Mouse (Mus musculus): ENCODE data around the gene Ninl. TPM values are rescaled to one million over a fixed set of nuclear protein-coding genes. Genes with fewer than 3 reads are reported as not detected.
"Not testable (repeated sequence)": the region's sequence is repeated elsewhere in the genome, so short reads cannot be mapped to it uniquely, and the experiment has no call there.

Ninl gene
- total and polyA plus RNA-seq, 3 experiments: 0.78 to 1.5 (median 1.4) TPM

GRCm38 (mm10) chr2:150915786-150916185, 123.4 kb downstream of the Ninl start:
- Histone ChIP-seq H3K4me3 (no peak overlapping the region), H3K27me3 (ENCODE audit: control insufficient read depth, insufficient read depth, low read length) (no peaks in the 10 kb centered on the region), H3K4me1 (ENCODE audit: control insufficient read depth, insufficient read depth, low read length) (no peaks in the 10 kb centered on the region), H3K36me3 (ENCODE audit: control insufficient read depth, insufficient read depth, low read length) (no peaks in the 10 kb centered on the region), H3K79me2 (replicated peaks; ENCODE audit: control insufficient read depth, insufficient read depth, low read length) (no peaks in the 10 kb centered on the region), H3K27ac (no peak overlapping the region), H3K9ac (ENCODE audit: low read depth, low read length) (no peak overlapping the region)
- intact Hi-C loops (cut with DNase I): no loop called here
- TF ChIP-seq POLR2A (IDR thresholded peaks at IDR 0.05; ENCODE audit: insufficient read depth, low read depth, low read length) (no peak), EP300 (IDR thresholded peaks at IDR 0.05; ENCODE audit: insufficient read depth, low read depth, low read length) (no peak), CTCF (IDR thresholded peaks at IDR 0.05) (no peak)
- no peak for DNase-seq
- WGBS: 71% methylated on average over 5 of the region's 5 CpGs

- Histone ChIP-seq H3K9ac (ENCODE audit: low read depth, low read length) (no peak overlapping the region), H3K4me1 (ENCODE audit: control insufficient read depth, insufficient read depth, low read length) (no peaks in the 10 kb centered on the region; the same call in 1 of the 2 replicates), H3K27me3 (ENCODE audit: control insufficient read depth, insufficient read depth, low read length) (no peaks in the 10 kb centered on the region), H3K79me2 (replicated peaks; ENCODE audit: control insufficient read depth, insufficient read depth, low read length) (no peaks in the 10 kb centered on the region), H3K36me3 (ENCODE audit: control insufficient read depth, insufficient read depth, low read length) (no peaks in the 10 kb centered on the region), H3K27ac (no peak overlapping the region), H3K4me3 (no peak overlapping the region)
- no peak for DNase-seq
- TF ChIP-seq CTCF (IDR thresholded peaks at IDR 0.05) (no peak), POLR2A (IDR thresholded peaks at IDR 0.05; ENCODE audit: insufficient read depth, low read depth, low read length) (no peak), EP300 (IDR thresholded peaks at IDR 0.05; ENCODE audit: insufficient read depth, low read depth, low read length) (no peak)
- intact Hi-C loops (cut with DNase I): loop anchor here (5.0 kb wide), 1 partner anchor 122 kb away; the partner anchor contains the start of genes Nanp and Ninl
- WGBS: 72% methylated on average over 4 of the region's 4 CpGs
Observed at GRCm38 (mm10) chr2:150914781-150915515, 124.2 kb downstream of the Ninl start.

GRCm38 (mm10) chr2:150910295-150910881, 128.8 kb downstream of the Ninl start:
- Histone ChIP-seq H3K9ac (ENCODE audit: low read depth, low read length) (no peak overlapping the region; the same call in 1 of the 2 replicates), H3K79me2 (replicated peaks; ENCODE audit: control insufficient read depth, insufficient read depth, low read length) (no peaks in the 10 kb centered on the region), H3K36me3 (ENCODE audit: control insufficient read depth, insufficient read depth, low read length) (no peaks in the 10 kb centered on the region), H3K27ac (no peak overlapping the region; the same call in 1 of the 2 replicates), H3K27me3 (ENCODE audit: control insufficient read depth, insufficient read depth, low read length) (no peaks in the 10 kb centered on the region), H3K4me3 (peak overlapping the region; percentile 80; the same call in 1 of the 2 replicates), H3K4me1 (ENCODE audit: control insufficient read depth, insufficient read depth, low read length) (no peaks in the 10 kb centered on the region; the same call in 1 of the 2 replicates)
- intact Hi-C loops (cut with DNase I): loop anchor here (5.0 kb wide), 1 partner anchor 127 kb away; the partner anchor contains the start of genes Nanp and Ninl
- TF ChIP-seq EP300 (IDR thresholded peaks at IDR 0.05; ENCODE audit: insufficient read depth, low read depth, low read length) (no peak), POLR2A (IDR thresholded peaks at IDR 0.05; ENCODE audit: insufficient read depth, low read depth, low read length) (no peak)
- no peak for DNase-seq
- 36% methylated on average over 10 of the region's 10 CpGs for WGBS

- intact Hi-C loops (cut with DNase I): loop anchor here (5.0 to 10.0 kb wide), 4 partner anchors 128 to 775 kb away; partner anchors contain the start of genes Entpd6, Nanp, Ninl and Zfp120
- under 1% methylated on average over 35 of the region's 35 CpGs for WGBS
Observed at GRCm38 (mm10) chr2:150909429-150910039, 129.6 kb downstream of the Ninl start.

GRCm38 (mm10) chr2:150908881-150909280, 130.3 kb downstream of the Ninl start:
- intact Hi-C loops (cut with DNase I): loop anchor here (5.0 to 10.0 kb wide), 3 partner anchors 162 to 774 kb away; partner anchors contain the start of genes Entpd6 and Zfp120
- H3K79me2 ChIP-seq (replicated peaks; ENCODE audit: control insufficient read depth, insufficient read depth, low read length); H3K27me3 ChIP-seq (ENCODE audit: control insufficient read depth, insufficient read depth, low read length); H3K9ac ChIP-seq (ENCODE audit: low read depth, low read length); DNase-seq; H3K4me1 ChIP-seq (ENCODE audit: control insufficient read depth, insufficient read depth, low read length); H3K36me3 ChIP-seq (ENCODE audit: control insufficient read depth, insufficient read depth, low read length): not testable (repeated sequence)
- H3K4me3 ChIP-seq: peak overlapping the region; percentile 80
- peak; percentile 14; the same call in 1 of the 2 replicates for TF ChIP-seq CTCF (IDR thresholded peaks at IDR 0.05)
- 44% methylated on average over 6 of the region's 6 CpGs for WGBS
- peak overlapping the region; percentile 78 for H3K27ac ChIP-seq

More at GRCm38 (mm10) chr2:150909429-150910039, 129.6 kb downstream of the Ninl start:
- H3K79me2 ChIP-seq (replicated peaks; ENCODE audit: control insufficient read depth, insufficient read depth, low read length): no peaks in the 10 kb centered on the region
- no peaks in the 10 kb centered on the region for H3K27me3 ChIP-seq (ENCODE audit: control insufficient read depth, insufficient read depth, low read length)
- H3K4me1 ChIP-seq (ENCODE audit: control insufficient read depth, insufficient read depth, low read length): no peaks in the 10 kb centered on the region; the same call in 1 of the 2 replicates
- DNase-seq: peak; percentile 97
- no peak for TF ChIP-seq CTCF (IDR thresholded peaks at IDR 0.05)
- no peak for TF ChIP-seq EP300 (IDR thresholded peaks at IDR 0.05; ENCODE audit: insufficient read depth, low read depth, low read length)
- TF ChIP-seq POLR2A (IDR thresholded peaks at IDR 0.05; ENCODE audit: insufficient read depth, low read depth, low read length): no peak
- H3K36me3 ChIP-seq (ENCODE audit: control insufficient read depth, insufficient read depth, low read length): no peaks in the 10 kb centered on the region
- H3K9ac ChIP-seq (ENCODE audit: low read depth, low read length): peak overlapping the region; percentile 55
- peak overlapping the region; percentile 80 for H3K4me3 ChIP-seq
- H3K27ac ChIP-seq: peak overlapping the region; percentile 78
